ENCODE assay signal across 7 mouse cellular contexts in the genomic region with DNA sequence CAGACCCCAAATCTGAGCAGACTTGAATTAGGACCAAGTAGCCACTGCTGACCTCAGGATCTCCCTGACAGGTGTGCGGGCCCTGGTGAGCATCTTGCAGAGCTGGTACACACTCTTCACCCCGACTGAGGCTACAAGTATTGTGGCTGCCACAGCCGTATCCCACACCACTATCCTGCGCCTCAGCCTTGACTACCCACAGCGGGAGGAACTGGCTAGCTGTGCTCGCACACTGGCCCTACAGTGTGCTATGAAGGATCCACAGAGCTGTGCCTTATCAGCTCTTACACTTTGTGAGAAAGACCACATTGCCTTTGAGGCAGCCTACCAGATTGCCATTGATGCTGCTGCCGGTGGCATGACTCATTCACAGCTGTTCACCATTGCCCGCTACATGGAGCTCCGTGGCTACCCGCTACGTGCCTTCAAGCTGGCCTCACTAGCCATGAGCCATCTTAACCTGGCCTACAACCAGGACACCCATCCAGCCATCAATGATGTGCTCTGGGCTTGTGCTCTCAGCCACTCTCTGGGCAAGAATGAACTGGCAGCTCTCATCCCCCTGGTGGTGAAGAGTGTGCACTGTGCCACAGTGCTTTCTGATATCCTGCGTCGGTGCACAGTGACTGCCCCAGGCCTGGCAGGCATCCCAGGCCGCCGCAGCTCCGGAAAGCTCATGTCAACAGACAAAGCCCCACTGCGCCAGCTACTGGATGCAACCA. TPM values are rescaled to one million over a fixed set of nuclear protein-coding genes. Genes with fewer than 3 reads are reported as not detected.
A peak's percentile ranks its signal among the peaks of the same experiment; 100 is the strongest.
DNase-seq lines count a peak whose midpoint lies in the region; ATAC-seq lines count a peak whose summit lies in the region.

No protein-coding gene starts in this region.

- H3K36me3 ChIP-seq in intestine, embryonic 15.5 days, result no peaks in the 10 kb centered on the region

- H3K4me3 ChIP-seq in intestine, embryonic 15.5 days (replicated peaks), result no peak overlapping the region

- peak; percentile 73 for ATAC-seq in intestine, embryonic 15.5 days

- no peak overlapping the region for H3K9ac ChIP-seq in intestine, embryonic 15.5 days

- 63% methylated on average over 17 of the region's 17 CpGs for WGBS in intestine, embryonic 15.5 days

- intact Hi-C loops in left cerebral cortex, postnatal 25 days (cut with DNase I), result loop anchor here (2.0 kb wide), 1 partner anchor 110 kb away; a partner anchor contains a TSS

- H3K27ac ChIP-seq in intestine, embryonic 15.5 days, result no peak overlapping the region

- no peaks in the 10 kb centered on the region for H3K4me1 ChIP-seq in intestine, embryonic 15.5 days (replicated peaks)

- no peaks in the 10 kb centered on the region for H3K27me3 ChIP-seq in intestine, embryonic 15.5 days (replicated peaks)

- H3K9me3 ChIP-seq in intestine, embryonic 15.5 days, result no peaks in the 10 kb centered on the region

- no peak overlapping the region for H3K4me2 ChIP-seq in intestine, embryonic 15.5 days (replicated peaks)

- peak; percentile 57 for DNase-seq in T-cell, adult 2 months (ENCODE audit: low spot score)
- peak; percentile 87 to 90 for DNase-seq in cerebellum, postnatal 14 days
- DNase-seq in frontal cortex, postnatal 25 days (ENCODE audit: low spot score in 2 of 2), result peak; percentile 50 to 51
- peak; percentile 62 to 75 for DNase-seq in left cerebral cortex, postnatal 25 days (ENCODE audit: low spot score in 2 of 2)
- DNase-seq in mesoderm, embryonic 11.5 days (ENCODE audit: low read depth, low spot score), result peak; percentile 54
- DNase-seq in right cerebral cortex, postnatal 25 days, result peak; percentile 34

RNA-seq across cellular contexts. Expression of a gene that starts 7.7 kb away (rescaled TPM):
- polyA plus RNA-seq in intestine, embryonic 15.5 days (2015; fragmentation: Nextera tagmentation; extraction: Ambion mirVana), result 68.7 and 75.4 TPM in 2 replicates
- 10 to 100 TPM; 50.4 to 62.1 TPM for total RNA-seq in left cerebral cortex, postnatal 25 days (2021)

RNA-seq across cellular contexts. Expression of a gene that starts 8.6 kb away (rescaled TPM):
- polyA plus RNA-seq in intestine, embryonic 15.5 days (2015; fragmentation: Nextera tagmentation; extraction: Ambion mirVana), result 12.6 TPM in 2 replicates
- total RNA-seq in left cerebral cortex, postnatal 25 days (2021), result 10 to 100 TPM; 36.8 to 44.2 TPM

RNA-seq across cellular contexts. Expression of a gene that starts 32.6 kb away (rescaled TPM):
- 32.2 and 37.7 TPM in 2 replicates for polyA plus RNA-seq in intestine, embryonic 15.5 days (2015; fragmentation: Nextera tagmentation; extraction: Ambion mirVana)
- total RNA-seq in left cerebral cortex, postnatal 25 days (2021), result 10 to 100 TPM; 18.5 to 19.7 TPM

Comparison
In these comparisons a context has a peak if more than half of its experiments do, and no peak if none do; other contexts are left out.
1. DNase-seq: peak in every context shown above with its lines; median percentile 88 in cerebellum, postnatal 14 days; 68 in left cerebral cortex, postnatal 25 days; 57 in T-cell, adult 2 months; 54 in mesoderm, embryonic 11.5 days; 50 in frontal cortex, postnatal 25 days; 34 in right cerebral cortex, postnatal 25 days.